8 mouse cellular contexts compared by ENCODE assay signal in the genomic region with DNA sequence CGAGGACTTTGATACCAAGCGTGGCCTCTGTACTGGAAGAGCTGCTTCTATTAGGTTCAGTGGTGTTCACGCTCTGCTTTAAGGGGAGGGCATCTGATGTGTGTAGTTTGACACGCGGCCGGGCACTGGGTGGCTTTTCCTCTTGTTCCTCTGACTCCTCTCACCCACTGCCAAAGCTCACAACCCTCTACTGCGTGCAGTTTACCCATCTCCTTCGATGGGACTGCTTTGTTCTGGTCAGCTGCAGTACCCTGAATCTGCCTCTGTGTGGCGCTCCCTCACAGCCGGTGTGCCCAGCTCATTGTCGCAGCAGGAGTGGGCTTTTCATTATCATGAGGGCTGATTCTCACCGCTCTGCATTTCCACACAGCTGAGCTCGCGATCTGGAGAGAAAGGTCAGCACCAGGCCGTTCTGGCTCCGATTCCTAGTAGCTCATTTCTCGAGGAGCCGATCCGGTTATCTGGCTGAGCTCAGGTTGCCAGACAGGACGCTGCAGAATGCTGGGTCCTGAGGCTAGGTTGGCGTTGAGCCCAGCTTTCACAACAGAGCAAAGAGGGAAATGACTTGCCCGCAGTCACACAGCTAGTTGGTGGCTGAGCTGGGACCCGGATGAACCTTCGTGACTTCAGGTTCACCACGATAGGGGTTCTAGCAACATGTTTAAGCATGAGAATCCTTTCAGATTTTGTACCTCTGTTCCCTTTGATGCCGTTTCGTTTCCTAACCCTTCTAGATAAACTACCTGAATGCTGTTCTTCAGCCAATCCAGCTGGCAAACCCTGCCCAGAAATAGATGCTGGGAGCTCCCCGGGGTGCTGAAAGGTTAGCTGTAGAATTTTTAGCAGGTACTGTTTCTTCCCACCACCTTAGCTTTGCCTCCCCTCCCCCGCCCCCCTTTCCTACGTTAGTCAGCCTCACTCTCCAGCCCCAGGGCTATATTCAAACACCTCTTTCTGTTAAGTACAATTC. TPM values are rescaled to one million over a fixed set of nuclear protein-coding genes. Genes with fewer than 3 reads are reported as not detected.
DNase-seq lines count a peak whose midpoint lies in the region; ATAC-seq lines count a peak whose summit lies in the region.

No protein-coding gene starts in this region.

- H3K36me3 ChIP-seq in hindbrain, embryonic 15.5 days = peaks cover 30% of the 10 kb centered on the region

- H3K9ac ChIP-seq in hindbrain, embryonic 15.5 days = peak overlapping the region; percentile 3; the same call in 1 of the 2 replicates

- 0 out of 2 replicates have a peak overlapping the region, but pooled peaks have one; percentile 8 for H3K4me3 ChIP-seq in hindbrain, embryonic 15.5 days

- no peaks in the 10 kb centered on the region for H3K9me3 ChIP-seq in hindbrain, embryonic 15.5 days

- no peaks in the 10 kb centered on the region for H3K27me3 ChIP-seq in hindbrain, embryonic 15.5 days

- WGBS in hindbrain, embryonic 15.5 days = 15% methylated on average over 30 of the region's 30 CpGs

- H3K4me2 ChIP-seq in hindbrain, embryonic 15.5 days = peak overlapping the region; percentile 42

- H3K4me1 ChIP-seq in hindbrain, embryonic 15.5 days (replicated peaks) = peaks cover 11% of the 10 kb centered on the region

- peak overlapping the region; percentile 46; the same call in 1 of the 2 replicates for H3K27ac ChIP-seq in hindbrain, embryonic 15.5 days (replicated peaks)

- peak; percentile 75 for DNase-seq in T-cell, adult 2 months (ENCODE audit: low spot score)
- peak; percentile 94 to 96 for DNase-seq in cerebellum, postnatal 14 days
- peak; percentile 72 for DNase-seq in gastrocnemius, adult 18-20 months (ENCODE audit: low spot score)
- peak; percentile 72 to 73 for DNase-seq in layer of hippocampus, postnatal 36 days
- DNase-seq in lung, postnatal 25 days (ENCODE audit: low spot score) = peak; percentile 77
- DNase-seq in retina, postnatal 7 days (ENCODE audit: low read depth, low spot score) = peak; percentile 60
- DNase-seq in urinary bladder, adult 2 months (ENCODE audit: low spot score) = peak; percentile 56

- ATAC-seq in hindbrain, embryonic 15.5 days (ENCODE audit: low FRiP score, low read depth) = peak; percentile 66

RNA-seq across cellular contexts. Expression of a gene that starts 10.2 kb away (rescaled TPM):
- not detected for total RNA-seq in gastrocnemius, adult 18-20 months (2021)
- 0.51 and 0.52 TPM in 2 replicates for polyA plus RNA-seq in hindbrain, embryonic 15.5 days (2015; fragmentation: Nextera tagmentation; extraction: Ambion mirVana)
- total RNA-seq in layer of hippocampus, postnatal 36 days (2021) = under 1 TPM; 0.37 to 0.43 TPM
- polyA plus RNA-seq in urinary bladder, adult 2 months (2012; rRNA removed) = 0.22 and 0.45 TPM in 2 replicates

RNA-seq across cellular contexts. Expression of a gene that starts 10.7 kb away (rescaled TPM):
- 1 to 10 TPM; 5.4 to 5.5 TPM for total RNA-seq in gastrocnemius, adult 18-20 months (2021)
- polyA plus RNA-seq in hindbrain, embryonic 15.5 days (2015; fragmentation: Nextera tagmentation; extraction: Ambion mirVana) = 10.7 and 10.9 TPM in 2 replicates
- total RNA-seq in layer of hippocampus, postnatal 36 days (2021) = 10 to 100 TPM; 10.6 to 11.7 TPM
- polyA plus RNA-seq in urinary bladder, adult 2 months (2012; rRNA removed) = 26.2 and 26.8 TPM in 2 replicates

RNA-seq across cellular contexts. Expression of a gene that starts 20.2 kb away (rescaled TPM):
- 1 to 10 TPM; 1.2 to 1.8 TPM for total RNA-seq in gastrocnemius, adult 18-20 months (2021)
- 11.2 and 11.8 TPM in 2 replicates for polyA plus RNA-seq in hindbrain, embryonic 15.5 days (2015; fragmentation: Nextera tagmentation; extraction: Ambion mirVana)
- total RNA-seq in layer of hippocampus, postnatal 36 days (2021) = 1 to 10 TPM; 6.7 to 7.3 TPM
- polyA plus RNA-seq in urinary bladder, adult 2 months (2012; rRNA removed) = 6.2 and 11.2 TPM in 2 replicates

RNA-seq across cellular contexts. Expression of a gene that starts 26.1 kb away (rescaled TPM):
- 100 to 1,000 TPM; 125 to 126 TPM for total RNA-seq in gastrocnemius, adult 18-20 months (2021)
- 148 and 159 TPM in 2 replicates for polyA plus RNA-seq in hindbrain, embryonic 15.5 days (2015; fragmentation: Nextera tagmentation; extraction: Ambion mirVana)
- 10 to 100 TPM; 68.5 to 70.7 TPM for total RNA-seq in layer of hippocampus, postnatal 36 days (2021)
- polyA plus RNA-seq in urinary bladder, adult 2 months (2012; rRNA removed) = 54.6 and 63.6 TPM in 2 replicates

RNA-seq across cellular contexts. Expression of a gene that starts 51.1 kb away (rescaled TPM):
- total RNA-seq in gastrocnemius, adult 18-20 months (2021) = 1 to 10 TPM; 1.5 to 3.3 TPM
- polyA plus RNA-seq in hindbrain, embryonic 15.5 days (2015; fragmentation: Nextera tagmentation; extraction: Ambion mirVana) = 10.3 and 10.9 TPM in 2 replicates
- 1 to 10 TPM; 1.2 to 1.9 TPM for total RNA-seq in layer of hippocampus, postnatal 36 days (2021)
- polyA plus RNA-seq in urinary bladder, adult 2 months (2012; rRNA removed) = 37.9 and 44.3 TPM in 2 replicates

Comparison
In these comparisons a context has a peak if more than half of its experiments do, and no peak if none do; other contexts are left out.
1. Peak in every context shown above with its lines: DNase-seq, ATAC-seq, H3K4me3 ChIP-seq and H3K27ac ChIP-seq.